Mouse (Mus musculus) layer of hippocampus, adult 8-10 months (tissue): Measurements from ENCODE around the gene Mast3. TPM values are rescaled to one million over a fixed set of nuclear protein-coding genes. Genes with fewer than 3 reads are reported as not detected.

Source experiments
- DNase-seq, 2 experiments: peaks; one replicate each; pipeline ENCODE4 v3.0.0; 2022; ENCODE audit warnings: low spot score in 2 of 2
- total RNA-seq, 4 experiments: library from RNA; stranded (reverse); gene quantifications; 2 replicates each; pipeline ENCODE4 v1.2.4; 2022

Mast3 gene
- total RNA-seq, 4 experiments from 2014 or later: 340 to 427 (median 396) TPM

DNA sequence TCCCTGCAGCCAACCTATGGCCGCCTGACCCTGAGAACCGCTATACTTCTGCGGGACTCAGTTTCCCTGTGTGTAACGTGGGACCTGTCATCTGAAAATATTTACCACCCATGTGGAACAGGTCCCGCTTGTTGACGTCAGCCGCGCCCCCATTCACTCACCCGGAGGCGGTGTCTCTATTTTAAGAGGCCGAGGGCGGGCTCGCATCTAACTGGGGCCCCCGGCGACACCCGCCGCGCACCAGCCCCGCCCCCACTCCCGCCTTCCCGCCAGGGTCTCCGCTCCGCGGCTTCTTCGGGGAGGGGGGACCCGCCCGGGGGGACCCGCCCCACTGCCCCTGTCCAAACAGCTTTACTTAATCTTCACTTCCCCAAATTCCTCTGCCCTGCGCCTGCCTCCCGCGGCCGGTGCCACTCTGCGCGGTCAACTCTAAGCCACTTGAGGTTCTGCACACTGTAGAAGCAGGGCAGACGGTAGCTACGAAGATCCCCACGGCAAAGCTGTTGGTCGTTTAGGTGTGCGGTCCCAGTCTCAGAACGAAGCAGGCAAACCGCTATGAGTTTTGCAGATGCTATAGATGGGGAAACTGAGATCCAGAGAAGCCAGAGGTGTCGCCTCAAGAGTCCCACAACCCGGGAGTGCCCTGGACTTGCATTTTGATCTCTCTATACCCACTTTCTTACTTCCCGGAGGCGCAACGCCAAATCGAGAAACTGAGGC is 933 bp downstream of the Mast3 start:
- DNase-seq: peak in 1 of 2 experiments; percentile 67

DNA sequence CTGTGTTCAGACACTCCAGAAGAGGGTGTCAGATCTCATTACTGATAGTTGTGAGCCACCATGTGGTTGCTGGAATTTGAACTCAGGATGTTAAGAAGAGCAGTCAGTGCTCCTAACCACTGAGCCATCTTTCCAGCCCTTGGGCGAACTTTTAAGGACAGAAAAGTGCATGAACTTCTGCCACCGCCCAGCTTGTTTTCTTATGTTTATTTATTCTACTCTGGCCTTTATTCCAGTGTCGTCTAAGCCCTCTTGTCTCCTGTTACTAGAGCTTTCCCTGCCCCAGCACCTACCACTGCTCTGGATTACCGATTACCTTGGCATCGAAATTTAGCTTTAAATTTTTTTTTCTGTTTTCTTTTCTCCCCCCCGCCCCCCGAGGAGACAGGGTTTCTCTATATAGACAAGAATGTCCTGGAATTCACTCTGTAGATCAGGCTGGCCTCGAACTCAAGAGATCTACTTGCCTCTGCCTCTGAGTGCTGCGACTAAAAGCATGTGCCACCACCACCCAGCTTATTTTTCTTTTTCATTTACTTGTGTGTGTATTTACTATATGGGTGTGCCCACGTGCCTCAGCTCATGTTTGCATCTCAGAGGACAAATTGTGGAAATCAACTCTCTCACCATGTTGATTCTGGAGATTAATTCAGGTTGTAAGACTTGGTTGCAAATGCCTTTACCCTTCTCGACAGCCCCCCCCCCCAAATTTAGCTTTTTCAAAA is 1.9 kb downstream of the Mast3 start:
- DNase-seq: no peak

DNA sequence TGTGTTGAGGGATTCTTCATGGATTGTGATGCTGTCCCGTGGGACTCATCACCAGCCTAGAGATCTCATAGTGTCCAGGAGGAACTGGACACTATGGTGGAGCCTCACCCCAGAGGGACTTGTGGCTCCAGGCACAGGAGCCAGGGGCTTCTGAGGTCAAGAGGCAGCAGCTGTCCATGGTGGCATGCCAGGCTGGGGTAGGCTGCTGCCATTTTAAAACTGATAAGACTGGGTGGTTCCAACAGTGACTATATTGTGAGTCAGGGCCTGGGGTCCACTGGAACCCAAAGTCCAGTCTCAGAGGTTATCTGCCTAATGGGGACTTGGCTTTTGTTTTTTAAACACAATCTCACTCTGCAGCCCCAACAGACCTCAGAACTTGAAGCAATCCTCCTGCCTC is 3.0 kb downstream of the Mast3 start:
- DNase-seq: no peak

DNA sequence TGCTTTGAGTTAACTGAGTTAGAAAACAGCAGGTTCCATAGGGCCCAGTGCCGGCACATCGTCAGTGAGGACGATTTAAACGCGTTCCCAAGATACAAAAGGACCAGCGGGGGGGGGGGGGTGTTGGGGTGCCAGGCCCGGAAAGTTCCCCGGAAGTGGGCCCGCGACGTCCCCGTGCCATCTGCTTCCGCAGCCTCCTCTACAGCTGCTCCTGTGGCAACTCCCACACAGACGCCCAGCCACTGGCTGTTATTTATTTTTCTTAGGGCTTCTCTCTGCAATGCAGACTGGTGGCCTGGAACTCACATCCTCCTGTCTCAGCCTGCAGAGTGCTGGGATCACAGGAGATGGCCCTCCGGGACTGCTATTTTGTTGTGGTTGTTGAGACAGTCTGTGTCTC is 3.7 kb downstream of the Mast3 start:
- peak in 1 of 2 experiments; percentile 89 for DNase-seq

DNA sequence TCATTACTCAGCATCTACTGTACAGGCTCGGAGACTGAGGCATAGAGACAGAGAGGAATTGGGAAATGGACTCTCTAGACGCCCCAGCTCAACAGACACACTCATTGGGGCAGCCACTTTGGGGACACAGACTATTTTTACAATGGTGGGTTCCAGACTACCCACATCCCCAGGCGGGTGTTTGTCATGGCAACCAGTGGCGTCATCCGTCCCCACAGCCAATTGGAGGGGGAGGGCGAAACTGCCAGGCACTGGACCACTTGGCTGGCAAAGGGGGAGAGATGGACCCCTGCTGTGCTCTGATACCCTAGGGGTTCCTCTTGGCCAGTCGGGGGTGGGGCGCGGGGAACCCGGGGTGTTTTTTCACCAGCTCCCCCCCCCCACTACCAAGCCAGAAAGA is 4.2 kb downstream of the Mast3 start:
- peak in 1 of 2 experiments; percentile 62 for DNase-seq

DNA sequence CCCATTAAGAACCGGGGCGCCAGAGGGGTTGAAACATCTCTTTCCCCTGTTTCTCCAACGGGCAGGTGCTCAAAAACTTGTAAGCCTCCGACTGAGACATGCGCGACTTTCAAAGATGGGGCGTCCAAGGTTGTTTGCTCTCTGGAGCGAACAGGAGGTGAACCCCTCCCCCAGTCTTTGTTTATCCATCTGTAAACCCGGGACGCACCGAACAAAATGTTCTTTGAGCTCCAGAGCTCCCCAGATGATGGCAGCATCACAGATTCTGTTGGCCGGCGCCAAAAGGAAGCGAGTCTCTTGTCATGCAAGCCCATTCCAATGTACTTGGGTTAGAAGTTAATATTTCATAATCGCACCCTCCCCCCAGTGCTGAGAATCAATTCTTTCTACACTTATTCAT is 6.6 kb downstream of the Mast3 start:
- DNase-seq: peak; percentile 78 to 81

DNA sequence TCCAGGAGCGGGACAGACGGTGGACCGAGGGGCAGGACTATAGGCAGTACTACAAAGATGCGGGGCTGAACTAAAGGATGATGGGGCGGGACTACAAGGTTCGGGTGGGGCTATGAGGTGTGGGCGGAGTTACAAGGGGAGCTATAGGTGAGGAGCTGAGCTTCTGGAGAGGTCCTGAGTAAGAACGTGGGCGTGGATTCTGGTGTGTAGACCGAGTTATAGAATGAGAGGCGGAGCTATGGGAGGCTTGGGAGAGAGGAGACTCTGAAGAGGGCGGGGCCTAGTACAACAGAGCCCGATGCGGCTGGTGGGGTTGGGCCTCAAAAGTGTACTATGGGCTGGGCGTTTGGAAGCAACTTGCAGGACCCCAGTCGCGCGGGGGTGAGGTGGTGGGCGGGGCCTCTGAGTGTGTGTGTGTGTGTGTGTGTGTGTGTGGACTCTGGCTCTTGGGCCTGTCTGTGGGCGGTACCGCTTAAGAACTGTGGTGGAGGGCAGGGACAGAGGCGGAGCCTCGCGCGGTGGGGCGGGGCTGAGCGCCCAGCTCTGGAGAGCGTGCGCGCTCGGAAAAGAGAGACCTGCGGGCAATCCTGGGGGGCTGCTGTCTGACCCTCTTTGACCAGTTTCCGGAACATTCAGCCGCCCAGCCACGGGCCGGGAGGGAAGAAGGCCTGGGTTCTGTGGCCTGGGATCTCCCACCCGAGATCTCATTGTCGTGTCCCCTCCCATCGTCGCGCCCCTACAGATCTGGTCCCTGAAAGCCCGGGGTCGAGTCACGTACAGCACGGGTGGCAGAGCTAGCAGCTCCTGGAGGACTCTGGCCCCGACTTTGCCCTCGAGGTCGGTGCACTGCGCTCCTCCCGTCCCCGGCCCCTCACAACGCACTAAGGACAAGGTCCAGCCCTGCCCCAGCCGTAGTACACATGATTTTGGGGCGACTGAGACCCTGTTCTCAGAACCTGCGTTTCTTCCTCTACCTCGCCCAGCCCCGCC is 7.5 kb downstream of the Mast3 start:
- peak; percentile 88 to 94 for DNase-seq

DNA sequence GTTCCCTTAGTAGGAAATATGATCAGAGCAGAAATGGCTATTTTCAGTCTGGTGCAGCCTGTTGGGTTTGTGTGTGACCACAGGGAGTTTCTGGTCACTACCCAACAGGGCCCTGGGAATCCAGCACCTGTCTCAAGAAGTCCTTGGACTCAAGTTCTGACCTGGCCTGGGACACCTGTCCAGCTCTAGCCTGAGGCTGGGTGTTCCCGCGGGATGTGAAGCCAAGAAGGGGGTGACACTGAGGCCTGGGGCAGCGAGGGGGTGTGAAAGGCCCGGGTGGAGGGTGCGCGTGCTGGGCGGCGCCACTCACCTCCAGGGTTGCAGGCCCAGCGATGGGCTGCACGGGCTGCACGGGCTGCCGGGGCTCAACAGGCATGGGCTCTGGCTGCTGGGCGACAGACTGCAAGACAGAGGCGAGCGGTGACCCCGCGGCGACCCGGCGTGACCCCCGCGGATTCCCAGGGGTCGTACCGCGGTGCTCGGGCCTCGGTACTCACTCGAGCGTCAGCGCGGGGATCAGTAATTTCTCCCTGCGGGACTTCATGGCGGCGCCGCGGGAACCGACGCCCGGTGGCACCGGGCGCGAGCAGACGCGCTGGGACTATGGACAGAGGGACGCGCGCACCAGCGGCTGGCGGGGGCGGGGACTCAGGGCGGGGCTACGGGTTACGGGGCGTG is 8.3 kb downstream of the Mast3 start:
- DNase-seq: peak in 1 of 2 experiments; percentile 37

DNA sequence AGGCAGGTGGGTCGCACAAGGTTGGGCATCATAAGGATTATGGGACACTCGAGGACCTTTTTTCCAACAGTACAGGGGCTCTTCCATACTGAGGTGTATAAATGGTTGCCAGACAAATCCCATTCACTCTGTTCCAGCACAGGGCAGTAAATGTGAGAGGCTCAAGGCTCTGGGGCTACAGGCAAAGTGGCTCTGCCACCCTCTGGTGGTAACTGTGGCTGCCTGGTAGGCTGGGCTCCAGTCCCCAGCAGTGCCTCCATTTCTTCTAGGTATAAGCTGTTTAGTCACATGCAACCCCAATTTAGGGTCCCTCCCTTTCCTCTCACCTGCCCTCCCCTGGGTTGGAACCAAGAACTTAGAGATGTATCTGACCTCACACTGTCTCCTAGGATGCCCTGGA is 9.5 kb downstream of the Mast3 start:
- no peak for DNase-seq

DNA sequence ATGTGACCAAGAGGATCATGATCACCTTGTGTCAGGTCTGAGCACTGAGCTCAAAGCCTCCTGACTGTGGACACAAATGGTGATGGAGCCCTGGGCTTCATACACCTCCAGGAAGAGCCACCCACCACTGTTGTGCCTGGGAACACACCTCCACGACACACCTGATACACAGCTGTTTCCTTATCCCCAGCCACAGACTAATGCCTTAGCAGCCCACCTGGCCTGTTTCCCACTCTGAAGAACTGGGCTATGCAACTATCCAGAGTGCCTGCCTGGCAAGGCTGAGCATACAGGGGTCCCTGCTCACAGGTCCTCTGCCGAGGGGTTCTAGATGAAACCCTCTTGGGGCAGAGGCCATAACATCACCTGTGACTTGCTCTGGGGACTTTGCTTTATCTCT is 10.6 kb downstream of the Mast3 start:
- no peak for DNase-seq

DNA sequence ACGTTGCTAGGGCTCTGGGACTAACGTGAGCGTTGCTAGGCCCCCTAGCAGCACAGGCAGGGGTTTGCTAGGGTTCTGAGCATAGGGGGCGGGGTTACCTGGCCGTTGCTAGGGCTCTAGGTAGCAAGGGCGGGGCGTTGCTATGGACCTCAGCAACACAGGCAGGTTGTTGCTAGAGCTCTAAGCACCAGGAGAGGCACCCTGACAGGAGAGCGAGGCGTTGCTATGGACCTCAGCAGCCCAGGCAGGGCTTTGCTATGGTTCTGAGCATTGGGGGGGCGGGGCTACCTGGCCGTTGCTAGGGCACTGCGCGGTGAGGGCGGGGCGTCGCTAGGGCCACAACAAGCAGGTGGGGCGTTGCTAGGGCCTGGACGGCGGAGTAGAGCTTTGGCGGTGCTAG is 12.2 kb downstream of the Mast3 start:
- DNase-seq: no peak

DNA sequence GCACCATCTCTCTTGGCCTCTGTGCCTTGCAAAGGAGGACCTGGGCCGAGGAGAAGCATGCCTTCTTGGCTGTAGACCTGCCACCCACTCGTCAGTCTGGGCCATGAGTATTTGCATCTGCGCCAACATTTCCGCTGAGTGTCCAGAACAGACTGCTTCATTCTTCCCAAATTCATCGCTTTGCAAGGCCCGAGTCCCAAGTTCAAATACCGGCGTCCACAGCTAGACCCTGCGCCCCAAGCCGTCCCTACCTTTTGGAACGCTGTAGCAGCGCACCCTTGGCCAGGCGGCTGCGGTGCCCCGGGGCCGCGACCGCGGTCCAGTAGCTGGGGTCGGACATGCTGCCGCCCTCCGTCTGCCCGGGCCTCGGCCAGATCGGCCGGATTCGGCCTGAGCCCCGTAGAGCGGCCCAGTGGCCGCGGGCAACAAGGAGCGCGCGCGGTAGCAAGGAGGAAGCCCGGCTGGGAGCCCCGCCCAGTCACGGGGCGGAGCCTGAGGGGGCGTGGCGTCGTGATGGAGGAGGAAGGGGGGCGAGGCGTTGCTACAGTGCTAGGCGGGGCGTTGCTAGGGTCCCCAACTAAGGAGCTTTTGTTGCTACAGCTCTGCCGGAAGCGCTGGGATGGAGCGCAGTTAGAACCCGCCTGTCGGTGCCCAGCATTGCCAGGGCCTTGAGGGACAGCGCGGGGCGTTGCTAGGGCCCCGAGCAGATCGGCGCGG is 12.7 kb downstream of the Mast3 start:
- DNase-seq: peak; percentile 95 to 97

DNA sequence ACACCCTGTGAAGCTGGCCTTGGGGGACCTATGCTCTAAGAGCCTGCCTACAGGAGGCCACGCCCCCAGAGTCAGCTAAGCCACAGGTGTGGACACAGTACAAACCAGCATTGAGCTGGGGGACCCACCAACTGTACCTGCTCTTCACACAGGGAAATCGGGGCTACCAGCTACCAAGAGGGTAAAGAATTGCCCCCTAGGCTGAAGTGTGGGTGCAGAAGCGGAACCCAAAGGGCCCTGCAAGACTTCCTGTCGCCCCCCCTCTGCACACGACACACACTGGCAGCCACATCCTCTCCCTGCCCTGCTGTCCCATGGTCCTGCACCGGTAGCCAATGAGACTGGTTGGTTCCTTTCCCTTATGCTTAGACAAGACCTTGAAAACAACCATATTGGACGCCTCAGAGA is 13.6 kb downstream of the Mast3 start:
- DNase-seq: peak in 1 of 2 experiments; percentile 62

DNA sequence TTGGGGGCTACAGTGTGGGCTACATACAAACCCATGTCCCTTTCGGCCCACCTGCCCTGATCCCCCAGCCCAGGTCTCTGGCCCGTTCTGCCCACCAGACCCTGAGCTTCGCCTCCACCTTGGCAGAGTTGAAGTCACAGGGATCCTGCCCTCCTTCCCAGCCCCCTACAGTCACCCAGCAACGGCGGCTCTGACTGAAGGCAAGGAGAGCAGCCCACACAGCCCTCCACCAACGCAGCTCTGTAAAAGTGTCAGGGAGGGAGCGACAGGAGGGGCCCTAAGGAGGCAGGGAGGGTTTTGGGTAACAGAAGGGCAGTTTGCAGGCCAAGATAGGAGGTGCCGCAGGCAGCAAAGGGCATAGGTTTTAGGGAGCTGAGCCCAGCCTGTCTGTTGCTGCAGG is 14.0 kb downstream of the Mast3 start:
- no peak for DNase-seq

DNA sequence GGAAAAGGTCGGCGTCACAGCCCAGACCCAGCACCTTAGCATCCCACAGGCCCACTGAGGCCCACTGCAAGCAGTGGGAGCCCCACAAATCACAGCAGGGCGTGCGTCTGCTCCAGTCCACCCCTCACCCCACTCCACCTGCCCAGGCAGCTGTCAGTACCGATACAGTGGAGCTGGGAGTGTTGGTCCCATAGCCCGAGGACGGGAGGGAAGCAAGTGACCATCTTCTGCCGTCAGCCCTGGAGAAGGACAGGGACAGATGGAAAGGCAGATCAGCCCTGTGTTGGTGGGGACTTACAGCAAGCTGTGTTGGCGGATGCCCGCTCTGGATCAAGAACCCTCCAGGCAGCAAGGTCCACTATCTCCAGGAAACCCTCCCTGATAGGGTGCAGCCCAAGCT is 15.8 kb downstream of the Mast3 start:
- DNase-seq: no peak

DNA sequence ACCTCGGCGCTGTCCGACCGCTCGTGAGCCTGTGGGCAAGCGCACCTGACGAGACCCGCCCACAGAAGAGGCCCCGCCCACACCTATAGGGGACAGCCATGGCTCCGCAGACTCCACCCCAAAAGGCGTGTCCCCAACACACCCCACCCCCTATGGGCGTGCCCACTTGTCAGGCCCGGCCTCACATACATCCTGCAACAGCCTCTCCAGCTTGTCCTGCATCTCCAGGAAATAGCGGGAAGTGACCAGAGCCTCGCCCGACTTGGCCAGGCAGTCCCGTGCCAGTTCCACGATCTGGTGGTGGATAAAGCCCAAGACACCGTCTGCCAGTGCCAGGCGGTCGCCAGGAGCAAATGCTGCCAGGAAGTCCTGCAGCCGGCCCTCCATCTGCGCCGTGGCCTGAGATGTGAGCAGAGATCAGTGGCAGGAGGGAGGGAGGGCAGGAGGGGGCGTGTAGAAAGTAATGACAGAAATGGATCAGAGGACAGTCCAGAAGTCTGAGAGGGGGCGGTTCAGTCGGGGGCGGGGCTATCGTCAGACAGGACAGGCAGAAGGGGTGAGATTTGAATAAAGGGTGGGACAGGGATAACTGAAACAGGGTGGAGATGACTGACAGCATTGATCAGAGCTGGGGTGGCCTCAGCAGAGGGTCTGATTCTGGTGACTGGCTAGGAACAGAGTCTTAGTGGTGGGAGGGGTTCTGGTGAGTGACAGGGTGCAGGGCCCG is 16.8 kb downstream of the Mast3 start:
- DNase-seq: no peak

DNA sequence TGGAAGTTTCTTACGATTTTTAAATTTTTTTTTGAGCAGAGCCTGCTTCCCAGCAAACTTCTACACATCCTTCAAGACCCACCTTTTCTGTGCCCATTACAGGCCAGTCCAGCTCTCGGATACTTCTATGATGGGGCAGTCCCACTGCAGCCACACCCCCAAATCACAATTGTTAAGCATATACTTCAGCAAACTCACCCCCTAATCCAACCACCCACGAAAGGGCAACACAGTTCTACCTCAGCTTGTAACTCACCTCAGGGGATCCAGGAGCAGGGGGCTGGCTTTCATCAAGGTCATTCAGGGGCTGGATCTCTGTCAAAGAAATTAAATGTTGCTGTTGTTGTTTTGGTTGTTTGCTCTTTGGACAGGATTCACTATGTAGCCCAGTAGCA is 17.8 kb downstream of the Mast3 start:
- no peak for DNase-seq

DNA sequence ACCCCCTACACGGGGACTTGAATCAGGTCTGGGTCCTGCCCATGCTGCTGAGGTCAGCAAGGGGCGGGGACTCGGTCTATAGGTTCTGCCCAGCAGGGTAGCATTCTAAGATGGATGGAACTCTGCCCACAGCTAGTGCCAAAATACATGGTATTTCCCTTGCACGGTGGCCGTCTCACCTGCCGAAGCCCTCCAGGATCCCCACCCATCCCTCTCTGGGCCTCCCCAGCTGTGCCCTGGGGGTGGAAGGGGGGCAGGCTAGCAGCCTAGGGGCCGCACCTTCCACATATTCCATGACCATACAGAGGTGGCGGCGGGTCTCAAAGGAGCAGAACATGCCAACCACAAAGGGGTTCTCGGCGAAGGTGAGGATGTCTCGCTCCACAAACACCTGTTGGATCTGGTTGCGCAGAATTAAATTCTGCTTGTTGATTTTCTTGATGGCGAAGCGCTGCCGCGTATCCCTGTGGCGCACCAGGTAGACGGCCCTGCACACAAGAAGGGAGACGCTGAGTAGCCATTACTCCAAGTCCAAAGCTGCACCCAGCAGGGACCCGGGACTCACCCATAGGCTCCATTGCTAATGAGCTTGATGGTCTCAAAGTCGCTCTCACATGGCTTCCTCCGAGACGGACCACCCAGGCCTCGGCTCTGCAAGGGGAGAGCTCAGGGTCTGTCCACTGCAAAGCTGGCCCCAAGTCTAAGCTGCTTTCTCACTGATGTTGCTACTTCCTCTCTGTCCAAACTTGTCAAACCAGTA is 18.4 kb downstream of the Mast3 start:
- no peak for DNase-seq

DNA sequence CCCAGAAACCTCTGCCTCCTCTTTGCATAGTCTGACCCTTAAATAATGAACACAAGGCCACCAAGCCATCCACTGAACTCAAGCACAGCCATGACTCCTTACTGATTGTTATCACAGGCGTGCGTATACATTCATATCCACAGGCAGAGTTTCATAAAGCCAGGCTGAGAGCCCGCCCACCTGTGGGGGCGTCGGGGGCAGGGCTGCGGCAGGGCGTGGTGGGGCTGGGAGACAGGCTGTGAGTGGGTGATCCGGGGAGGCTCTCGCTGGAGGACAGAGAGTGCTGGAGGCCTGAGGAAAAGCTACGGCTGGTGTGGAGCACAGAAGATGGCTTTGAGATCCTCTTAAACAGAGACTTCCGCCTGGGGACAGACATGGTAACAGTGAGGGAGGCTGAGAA is 24.8 kb downstream of the Mast3 start:
- DNase-seq: no peak
